Mouse (Mus musculus): Measurements from ENCODE around the gene 5031439G07Rik. TPM values are rescaled to one million over a fixed set of nuclear protein-coding genes. Genes with fewer than 3 reads are reported as not detected.
A peak's percentile ranks its signal among the peaks of the same experiment; 100 is the strongest.

Gene 5031439G07Rik
- polyA plus RNA-seq, 1 experiment from 2014 or later, result 10.0 TPM

DNA sequence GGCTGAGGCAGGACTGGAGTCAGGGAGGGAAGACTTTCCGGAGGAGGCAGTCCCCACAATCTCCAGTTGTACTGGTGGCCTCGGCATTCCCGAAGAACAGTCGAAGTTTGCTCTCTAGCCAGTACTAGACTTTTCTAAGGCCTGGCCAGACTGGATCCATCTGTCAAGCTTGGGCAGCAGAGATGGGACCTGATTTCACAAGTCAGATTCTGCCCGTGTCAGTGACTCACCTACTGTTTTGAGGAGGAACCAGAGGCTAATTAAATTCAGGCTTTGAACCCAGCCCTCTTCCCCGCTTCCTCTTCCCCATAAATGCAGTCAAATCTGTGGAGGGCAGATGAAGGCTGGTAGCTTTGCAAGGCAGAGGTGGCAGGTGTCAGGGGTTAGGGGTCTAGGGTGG, 6.7 kb upstream of the 5031439G07Rik start:
- 40% methylated on average over 6 of the region's 6 CpGs for WGBS
- ATAC-seq (replicated peaks; ENCODE audit: low FRiP score, low read depth), result no peak
- H3K4me2 ChIP-seq (ENCODE audit: low read length), result no peak overlapping the region
- no peaks in the 10 kb centered on the region for H3K9me3 ChIP-seq (replicated peaks; ENCODE audit: low read length)
- DNase-seq (ENCODE audit: low spot score), result no peak
- H3K9ac ChIP-seq (ENCODE audit: low read depth, low read length), result no peak overlapping the region
- no peaks in the 10 kb centered on the region for H3K27me3 ChIP-seq (ENCODE audit: insufficient read depth, low read length)
- no peak overlapping the region for H3K27ac ChIP-seq
- H3K4me1 ChIP-seq (replicated peaks; ENCODE audit: insufficient read depth, low read length), result no peaks in the 10 kb centered on the region
- H3K36me3 ChIP-seq (ENCODE audit: insufficient read depth, low read length), result no peaks in the 10 kb centered on the region
- H3K4me3 ChIP-seq (replicated peaks; ENCODE audit: low read depth, low read length), result no peak overlapping the region
- TF ChIP-seq CTCF (IDR thresholded peaks at IDR 0.05; ENCODE audit: low read depth), result no peak

DNA sequence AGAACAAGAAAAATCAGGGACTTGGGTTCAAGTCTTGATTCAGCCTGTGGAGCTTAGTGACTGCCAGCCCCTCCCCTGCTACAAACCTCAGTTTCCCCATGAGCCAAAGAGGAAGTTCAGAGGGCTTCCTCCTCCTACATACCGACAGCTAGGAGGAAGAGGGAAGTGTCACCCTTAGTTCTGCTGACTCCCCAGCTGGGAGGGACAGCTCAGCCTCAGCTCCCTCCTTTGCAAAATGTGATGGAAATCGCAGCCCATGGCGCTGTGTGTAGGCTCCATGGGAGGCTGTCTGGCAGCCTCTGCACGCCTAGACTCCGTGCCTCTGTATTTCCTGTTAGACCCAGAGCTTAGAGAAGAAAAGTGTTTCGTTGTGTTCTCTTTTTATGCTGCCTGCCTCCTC, 6.1 kb upstream of the 5031439G07Rik start:
- Histone ChIP-seq H3K27ac (no peak overlapping the region), H3K9ac (ENCODE audit: low read depth, low read length) (no peak overlapping the region), H3K4me2 (ENCODE audit: low read length) (no peak overlapping the region), H3K27me3 (ENCODE audit: insufficient read depth, low read length) (no peaks in the 10 kb centered on the region), H3K36me3 (ENCODE audit: insufficient read depth, low read length) (no peaks in the 10 kb centered on the region), H3K9me3 (replicated peaks; ENCODE audit: low read length) (no peaks in the 10 kb centered on the region), H3K4me3 (replicated peaks; ENCODE audit: low read depth, low read length) (no peak overlapping the region), H3K4me1 (replicated peaks; ENCODE audit: insufficient read depth, low read length) (no peaks in the 10 kb centered on the region)
- TF ChIP-seq CTCF (IDR thresholded peaks at IDR 0.05; ENCODE audit: low read depth), result no peak
- ATAC-seq (replicated peaks; ENCODE audit: low FRiP score, low read depth) (no peak), DNase-seq (ENCODE audit: low spot score) (no peak)
- 39% methylated on average over 6 of the region's 6 CpGs for WGBS

DNA sequence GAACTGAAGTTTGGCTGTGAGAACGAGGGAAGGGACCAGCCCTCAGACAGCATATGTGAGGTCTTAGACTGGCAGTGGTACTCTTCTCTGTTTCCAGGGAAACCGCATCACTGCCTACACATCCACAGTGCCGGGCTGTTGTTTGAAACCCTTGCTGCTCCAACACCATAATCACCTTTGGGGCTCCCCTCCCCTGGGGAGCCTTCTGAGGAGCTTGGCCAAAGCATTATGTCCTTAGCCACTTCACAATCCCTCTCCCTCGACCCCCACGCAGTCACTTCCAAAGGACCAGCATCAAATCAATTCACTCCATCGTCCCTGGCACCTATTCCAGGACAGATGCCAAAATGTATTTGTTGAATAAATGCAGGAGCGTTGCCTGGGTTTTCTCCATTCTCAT, 1.4 kb upstream of the 5031439G07Rik start:
- H3K4me1 ChIP-seq (replicated peaks; ENCODE audit: insufficient read depth, low read length), result peaks cover 8% of the 10 kb centered on the region
- 71% methylated on average over 7 of the region's 7 CpGs for whole genome bisulfite sequencing

DNA sequence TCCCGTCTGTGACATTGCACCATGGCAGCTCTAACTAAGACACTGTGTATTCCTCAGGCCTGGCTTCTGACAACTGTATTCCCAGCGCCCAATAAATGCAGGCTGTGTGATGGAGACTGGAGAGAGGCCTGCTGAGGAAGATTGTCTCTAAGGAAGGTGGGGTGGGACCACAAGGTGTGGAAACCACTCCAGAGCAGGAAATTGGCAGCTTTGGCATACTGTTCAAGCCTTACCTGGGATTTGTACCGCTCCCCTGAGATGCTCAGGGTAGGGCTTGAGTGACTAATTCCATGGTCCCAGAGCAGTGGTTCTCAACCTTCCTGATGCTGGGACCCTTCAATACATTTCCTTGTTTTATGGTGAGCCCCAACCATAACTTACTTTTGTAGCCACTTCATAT, 747 bp upstream of the 5031439G07Rik start:
- ATAC-seq (replicated peaks; ENCODE audit: low FRiP score, low read depth), result no peak
- H3K4me3 ChIP-seq (replicated peaks; ENCODE audit: low read depth, low read length), result no peak overlapping the region
- no peaks in the 10 kb centered on the region for H3K9me3 ChIP-seq (replicated peaks; ENCODE audit: low read length)
- WGBS, result 78% methylated on average over 3 of the region's 3 CpGs
- DNase-seq (ENCODE audit: low spot score), result no peak
- H3K27me3 ChIP-seq (ENCODE audit: insufficient read depth, low read length), result no peaks in the 10 kb centered on the region
- no peak overlapping the region for H3K4me2 ChIP-seq (ENCODE audit: low read length)
- H3K36me3 ChIP-seq (ENCODE audit: insufficient read depth, low read length), result no peaks in the 10 kb centered on the region
- H3K9ac ChIP-seq (ENCODE audit: low read depth, low read length), result no peak overlapping the region
- TF ChIP-seq CTCF (IDR thresholded peaks at IDR 0.05; ENCODE audit: low read depth), result no peak
- H3K27ac ChIP-seq, result peak overlapping the region; percentile 70; the same call in 1 of the 2 replicates
- peaks cover 8% of the 10 kb centered on the region for H3K4me1 ChIP-seq (replicated peaks; ENCODE audit: insufficient read depth, low read length)

More for the DNA sequence above, 1.4 kb upstream of the 5031439G07Rik start:
- DNase-seq (ENCODE audit: low spot score) (no peak), ATAC-seq (replicated peaks; ENCODE audit: low FRiP score, low read depth) (no peak)
- no peak for TF ChIP-seq CTCF (IDR thresholded peaks at IDR 0.05; ENCODE audit: low read depth)
- Histone ChIP-seq H3K36me3 (ENCODE audit: insufficient read depth, low read length) (no peaks in the 10 kb centered on the region), H3K27ac (no peak overlapping the region), H3K9me3 (replicated peaks; ENCODE audit: low read length) (no peaks in the 10 kb centered on the region), H3K27me3 (ENCODE audit: insufficient read depth, low read length) (no peaks in the 10 kb centered on the region), H3K9ac (ENCODE audit: low read depth, low read length) (no peak overlapping the region), H3K4me3 (replicated peaks; ENCODE audit: low read depth, low read length) (no peak overlapping the region), H3K4me2 (ENCODE audit: low read length) (no peak overlapping the region)

DNA sequence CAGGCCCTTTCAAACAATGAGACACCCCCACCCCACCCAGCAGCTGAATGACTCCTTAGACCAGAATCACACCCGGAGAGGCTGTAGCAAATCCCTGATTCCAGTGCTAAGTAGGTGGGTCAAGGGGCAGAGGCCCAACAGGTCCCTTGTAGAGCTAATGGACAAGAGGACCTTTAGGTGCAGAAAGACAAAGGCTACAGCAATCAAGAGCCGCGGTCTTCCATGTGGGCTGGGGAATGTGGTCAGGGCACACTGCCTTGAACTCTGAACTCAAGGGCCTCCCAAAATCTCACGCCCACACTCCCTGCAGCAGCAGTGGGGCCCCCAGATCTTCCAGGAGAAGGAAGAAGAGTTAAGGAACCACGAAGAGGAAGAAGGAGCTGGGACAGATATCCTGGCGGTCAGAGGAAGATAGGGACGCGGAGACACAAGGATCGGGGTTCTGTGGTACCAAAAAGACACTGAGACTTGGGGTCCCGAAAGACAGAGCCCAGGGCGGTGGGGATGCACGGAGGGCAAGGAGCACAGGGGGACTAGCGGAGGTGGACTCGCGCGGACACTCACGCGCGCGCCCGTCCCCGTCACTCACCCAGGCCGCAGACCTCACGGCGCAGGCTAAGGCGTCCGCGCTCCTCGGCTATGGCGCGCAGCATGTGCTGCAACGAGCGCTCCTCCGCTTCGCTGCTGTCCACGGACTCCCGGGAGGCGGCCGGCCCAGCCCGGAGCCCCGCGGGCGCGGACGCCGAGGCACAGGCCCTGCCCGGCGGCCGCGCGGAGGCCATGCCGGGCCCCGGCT, 1.1 kb downstream of the 5031439G07Rik start:
- no peaks in the 10 kb centered on the region for H3K27me3 ChIP-seq (ENCODE audit: insufficient read depth, low read length)
- no peaks in the 10 kb centered on the region for H3K9me3 ChIP-seq (replicated peaks; ENCODE audit: low read length)
- no peaks in the 10 kb centered on the region for H3K36me3 ChIP-seq (ENCODE audit: insufficient read depth, low read length)
- H3K9ac ChIP-seq (ENCODE audit: low read depth, low read length), result peak overlapping the region; percentile 92
- peak overlapping the region; percentile 80 for H3K27ac ChIP-seq
- H3K4me3 ChIP-seq (replicated peaks; ENCODE audit: low read depth, low read length), result peak overlapping the region; percentile 71
- ATAC-seq (replicated peaks; ENCODE audit: low FRiP score, low read depth) (peak; percentile 47), DNase-seq (ENCODE audit: low spot score) (peak; percentile 43)
- H3K4me1 ChIP-seq (replicated peaks; ENCODE audit: insufficient read depth, low read length), result peaks cover 8% of the 10 kb centered on the region
- TF ChIP-seq CTCF (IDR thresholded peaks at IDR 0.05; ENCODE audit: low read depth), result no peak
- peak overlapping the region; percentile 95 for H3K4me2 ChIP-seq (ENCODE audit: low read length)
- under 1% methylated on average over 33 of the region's 53 CpGs for WGBS

DNA sequence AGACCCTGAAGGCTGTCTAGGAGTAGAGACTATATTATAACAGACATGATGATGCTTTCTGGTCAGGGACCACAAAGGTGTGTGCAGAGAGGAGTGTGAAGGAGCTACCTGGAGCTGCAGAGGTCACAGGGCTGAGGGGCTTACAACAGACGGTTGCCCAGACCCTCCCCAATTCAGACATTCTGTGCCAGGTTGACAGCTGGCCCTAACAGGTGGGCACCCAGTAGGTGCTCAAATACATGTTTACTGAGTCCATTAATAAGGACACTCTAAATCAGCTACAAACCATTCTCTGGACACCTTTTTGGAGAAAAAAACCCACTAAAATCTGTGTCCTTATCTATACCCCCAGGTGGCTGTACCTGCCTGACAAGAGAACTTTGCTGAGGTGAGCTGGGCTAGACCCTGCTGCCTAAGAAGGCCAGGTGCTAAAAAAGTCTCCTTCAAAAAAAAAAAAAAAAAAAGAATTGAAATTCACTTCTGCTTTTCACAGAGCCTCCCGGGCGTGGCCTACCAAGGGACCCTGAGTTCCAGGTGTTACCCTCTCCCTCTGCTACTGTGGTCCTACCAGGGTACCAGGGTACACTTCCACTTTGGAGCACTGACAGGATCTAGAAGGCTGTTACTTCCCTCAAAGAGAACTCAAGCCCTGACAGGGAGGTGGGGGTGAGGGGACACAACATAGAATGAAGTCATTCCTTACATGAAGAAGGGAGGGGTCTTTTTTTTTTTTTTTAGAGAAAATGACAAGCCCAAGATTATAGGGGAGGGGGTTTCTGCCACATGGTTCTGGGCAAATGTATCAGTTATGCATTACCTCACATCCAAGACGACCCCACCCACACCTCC, 2.0 kb downstream of the 5031439G07Rik start:
- no peaks in the 10 kb centered on the region for H3K27me3 ChIP-seq (ENCODE audit: insufficient read depth, low read length)
- DNase-seq (ENCODE audit: low spot score) (no peak), ATAC-seq (replicated peaks; ENCODE audit: low FRiP score, low read depth) (no peak)
- H3K36me3 ChIP-seq (ENCODE audit: insufficient read depth, low read length), result no peaks in the 10 kb centered on the region
- no peak overlapping the region for H3K27ac ChIP-seq
- TF ChIP-seq CTCF (IDR thresholded peaks at IDR 0.05; ENCODE audit: low read depth), result no peak
- peak overlapping the region; percentile 71 for H3K4me3 ChIP-seq (replicated peaks; ENCODE audit: low read depth, low read length)
- peak overlapping the region; percentile 95 for H3K4me2 ChIP-seq (ENCODE audit: low read length)
- WGBS, result 73% methylated on average over 4 of the region's 4 CpGs
- no peaks in the 10 kb centered on the region for H3K9me3 ChIP-seq (replicated peaks; ENCODE audit: low read length)
- peaks cover 8% of the 10 kb centered on the region for H3K4me1 ChIP-seq (replicated peaks; ENCODE audit: insufficient read depth, low read length)
- peak overlapping the region; percentile 92 for H3K9ac ChIP-seq (ENCODE audit: low read depth, low read length)

Measured in kidney, postnatal 0 days (tissue).